Mouse (Mus musculus) intestine, embryonic 16.5 days (tissue): ENCODE measurements around the gene Cdk6. TPM values are rescaled to one million over a fixed set of nuclear protein-coding genes. Genes with fewer than 3 reads are reported as not detected.

Source experiments
- ATAC-seq: fragments of 200-750 bp; cut with Nextera tagmentation; 2 replicates; pipeline ENCODE4 v1.8.0; 2017; ENCODE audit warnings: moderate TSS enrichment, moderate library complexity
- H3K27ac ChIP-seq: fragments of 300-500 bp; sonication (generic); 2 replicates; pipeline ENCODE4 v1.5.1; 2014; ENCODE audit warnings: mild to moderate bottlenecking, low read length
- H3K27me3 ChIP-seq: fragments of 300-500 bp; sonication (generic); replicated peaks from 2 replicates; pipeline ENCODE4 v1.6.1; 2014; ENCODE audit warnings: low read length, control low read depth, mixed read lengths; ENCODE audit not compliant: control insufficient read depth, insufficient read depth
- H3K36me3 ChIP-seq: fragments of 300-500 bp; sonication (generic); 2 replicates; pipeline ENCODE4 v1.6.1; 2014; ENCODE audit warnings: low read length, control low read depth; ENCODE audit not compliant: control insufficient read depth, insufficient read depth
- H3K4me1 ChIP-seq: fragments of 300-500 bp; sonication (generic); 2 replicates; pipeline ENCODE4 v1.6.1; 2014; ENCODE audit warnings: low read length, control low read depth, mixed read lengths; ENCODE audit not compliant: control insufficient read depth, insufficient read depth
- H3K4me2 ChIP-seq: fragments of 300-500 bp; sonication (generic); 2 replicates; pipeline ENCODE4 v1.6.1; 2014; ENCODE audit warnings: low read depth, low read length, control low read depth
- H3K4me3 ChIP-seq: fragments of 300-500 bp; sonication (generic); 2 replicates; pipeline ENCODE4 v1.5.1; 2014; ENCODE audit warnings: mild to moderate bottlenecking, low read length
- H3K9ac ChIP-seq: fragments of 300-500 bp; sonication (generic); 2 replicates; pipeline ENCODE4 v1.6.1; 2014; ENCODE audit warnings: low read depth, low read length
- H3K9me3 ChIP-seq: fragments of 300-500 bp; sonication (generic); 2 replicates; pipeline ENCODE4 v1.6.1; 2016; ENCODE audit warnings: low read length, control low read depth; ENCODE audit not compliant: control insufficient read depth
- WGBS: fragments of 180-500 bp; shearing (Covaris S2); extraction: QIAGEN DNeasy Blood & Tissue Kit; methylation state at CpG from one replicate; pipeline ENCODE4 v1.1.7; 2014; 5-methylcytosine and 5-hydroxymethylcytosine counted together
- polyA plus RNA-seq: library from polyadenylated mRNA; unstranded; fragments of >200 nt; fragmentation: Nextera tagmentation; extraction: Ambion mirVana; gene quantifications from 2 replicates; pipeline ENCODE4 v1.2.1, GENCODE M21; 2015

Gene Cdk6
- polyA plus RNA-seq, 1 experiment from 2014 or later = 20.9 TPM

- Histone ChIP-seq H3K27me3 (no peaks in the 10 kb centered on the region), H3K4me1 (no peaks in the 10 kb centered on the region), H3K4me2 (no peak overlapping the region), H3K9ac (no peak overlapping the region), H3K4me3 (no peak overlapping the region), H3K9me3 (peaks cover 6% of the 10 kb centered on the region; the same call in 1 of the 2 replicates), H3K27ac (no peak overlapping the region), H3K36me3 (peaks cover 39% of the 10 kb centered on the region)
- ATAC-seq = no peak
- WGBS = 98% methylated on average over 2 of the region's 2 CpGs
Observed at GRCm38 (mm10) chr5:3577939-3578338, 236.7 kb downstream of the Cdk6 start.

- Histone ChIP-seq H3K4me1 (no peaks in the 10 kb centered on the region), H3K27me3 (no peaks in the 10 kb centered on the region), H3K27ac (no peak overlapping the region), H3K36me3 (peaks cover 33% of the 10 kb centered on the region), H3K4me3 (no peak overlapping the region), H3K4me2 (no peak overlapping the region), H3K9ac (no peak overlapping the region), H3K9me3 (peaks cover 6% of the 10 kb centered on the region; the same call in 1 of the 2 replicates)
- 94% methylated on average over 7 of the region's 7 CpGs for WGBS
- no peak for ATAC-seq
Observed at GRCm38 (mm10) chr5:3579066-3579465, 237.8 kb downstream of the Cdk6 start.

Other genes starting within 250 kb of the Cdk6 start
- gene Fam133b, start 202.3 kb downstream of the Cdk6 start, polyA plus RNA-seq = 17.6 and 18.7 TPM in 2 replicates
- 1.2 and 1.3 TPM in 2 replicates for gene 1700109H08Rik, start 230.1 kb downstream of the Cdk6 start, polyA plus RNA-seq